Mouse (Mus musculus) adrenal gland, postnatal 14 days (tissue): ENCODE data around the gene Ryr1. TPM values are rescaled to one million over a fixed set of nuclear protein-coding genes. Genes with fewer than 3 reads are reported as not detected.
A peak's percentile ranks its signal among the peaks of the same experiment; 100 is the strongest.
"Not testable (repeated sequence)": the region's sequence is repeated elsewhere in the genome, so short reads cannot be mapped to it uniquely, and the experiment has no call there.

ENCODE experiments used
- DNase-seq: peaks from one replicate; pipeline ENCODE4 v3.0.0; 2021; ENCODE audit warnings: mixed read lengths
- total RNA-seq: library from RNA; stranded (reverse); gene quantifications from 2 replicates; pipeline ENCODE4 v1.2.3, GENCODE M21; 2021

Gene Ryr1
- total RNA-seq, 1 experiment from 2014 or later, result 0.11 TPM

- DNase-seq, result no peak
Measured at GRCm38 (mm10) chr7:28985207-28985606, 139.8 kb downstream of the Ryr1 start.

- no peak for DNase-seq
Measured at GRCm38 (mm10) chr7:28984452-28984851, 140.5 kb downstream of the Ryr1 start.

GRCm38 (mm10) chr7:28983849-28984248, 141.1 kb downstream of the Ryr1 start:
- no peak for DNase-seq

- DNase-seq, result no peak
Measured at GRCm38 (mm10) chr7:28983141-28983564, 141.8 kb downstream of the Ryr1 start.

GRCm38 (mm10) chr7:28982274-28983013, 142.5 kb downstream of the Ryr1 start:
- peak; percentile 68 for DNase-seq

- DNase-seq, result peak; percentile 98
Measured at GRCm38 (mm10) chr7:28981651-28982273, 143.2 kb downstream of the Ryr1 start, which contains the start of the genes Eif3k and Map4k1. Gene Eif3k (minus strand): TSS chr7:28981864. Gene Map4k1 (plus strand): TSS chr7:28982050.

- no peak for DNase-seq
Measured at GRCm38 (mm10) chr7:28977556-28977955, 147.4 kb downstream of the Ryr1 start.

GRCm38 (mm10) chr7:28973025-28973424, 152.0 kb downstream of the Ryr1 start:
- DNase-seq, result no peak

GRCm38 (mm10) chr7:28972542-28972985, 152.4 kb downstream of the Ryr1 start:
- peak; percentile 90 for DNase-seq

- DNase-seq, result peak; percentile 76
Measured at GRCm38 (mm10) chr7:28971770-28972269, 153.2 kb downstream of the Ryr1 start.

GRCm38 (mm10) chr7:28971029-28971428, 153.9 kb downstream of the Ryr1 start:
- DNase-seq, result no peak

GRCm38 (mm10) chr7:28969672-28970394, 155.1 kb downstream of the Ryr1 start:
- peak; percentile 53 for DNase-seq

GRCm38 (mm10) chr7:28969271-28969670, 155.7 kb downstream of the Ryr1 start:
- DNase-seq, result no peak

- DNase-seq, result not testable (repeated sequence)
Measured at GRCm38 (mm10) chr7:28968120-28968519, 156.9 kb downstream of the Ryr1 start.

- peak; percentile 75 for DNase-seq
Measured at GRCm38 (mm10) chr7:28966751-28967505, 158.1 kb downstream of the Ryr1 start.

- DNase-seq, result no peak
Measured at GRCm38 (mm10) chr7:28966181-28966580, 158.8 kb downstream of the Ryr1 start.

GRCm38 (mm10) chr7:28965346-28965840, 159.6 kb downstream of the Ryr1 start:
- DNase-seq, result no peak

- DNase-seq, result no peak
Measured at GRCm38 (mm10) chr7:28963399-28963923, 161.5 kb downstream of the Ryr1 start.

- peak; percentile 100 for DNase-seq
Measured at GRCm38 (mm10) chr7:28961927-28962670, 162.9 kb downstream of the Ryr1 start, which contains the start of gene Actn4. Gene Actn4 (minus strand): TSS chr7:28962340.

- no peak for DNase-seq
Measured at GRCm38 (mm10) chr7:28961584-28961926, 163.4 kb downstream of the Ryr1 start.
